Mouse (Mus musculus): ENCODE results near the gene Dtwd1.
"Not testable (repeated sequence)": the region's sequence is repeated elsewhere in the genome, so short reads cannot be mapped to it uniquely, and the experiment has no call there.

Dtwd1 gene

DNA sequence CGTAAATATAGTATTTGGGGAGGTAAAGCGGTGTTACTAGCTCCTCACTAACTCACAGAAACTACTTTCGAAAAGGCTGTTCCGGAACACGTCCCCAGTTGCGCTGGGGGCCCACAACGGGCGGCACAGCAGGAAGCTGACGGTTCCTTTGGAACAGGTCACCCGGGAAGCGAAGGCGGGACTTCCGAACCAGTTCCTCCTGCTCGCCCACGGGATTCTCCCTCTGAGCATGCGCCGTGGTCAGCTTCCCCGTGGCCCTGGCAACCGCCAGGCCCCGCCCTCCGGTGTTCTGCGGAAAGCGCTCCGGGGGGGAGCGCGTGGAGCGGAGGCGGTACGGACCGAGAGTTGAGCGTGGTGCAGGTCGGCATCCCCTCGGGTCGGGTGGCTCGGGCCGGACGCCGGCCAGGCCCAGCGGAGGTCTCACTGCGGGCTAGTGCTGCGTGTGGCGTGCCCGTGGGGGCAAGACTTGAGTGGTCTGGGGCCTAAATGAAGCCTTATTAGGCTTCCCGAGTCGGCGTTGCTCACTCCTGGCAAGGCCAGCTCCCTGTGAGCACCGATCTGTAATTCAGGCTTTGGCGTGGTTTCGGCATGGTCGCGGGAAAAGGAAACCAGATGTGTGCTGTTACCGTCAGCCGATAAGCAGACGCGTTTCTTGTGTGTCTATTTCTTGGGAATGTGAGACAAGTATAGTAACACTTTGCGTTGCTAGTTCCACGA is at the start of gene Dtwd1, which contains the start of gene Fam227b:
TSS of gene Dtwd1 (plus strand) at position 287 of the 717 bp plus-strand sequence.
TSS of gene Fam227b (minus strand) at position 150 of the 717 bp plus-strand sequence.
- peak; percentile 98 for DNase-seq

DNA sequence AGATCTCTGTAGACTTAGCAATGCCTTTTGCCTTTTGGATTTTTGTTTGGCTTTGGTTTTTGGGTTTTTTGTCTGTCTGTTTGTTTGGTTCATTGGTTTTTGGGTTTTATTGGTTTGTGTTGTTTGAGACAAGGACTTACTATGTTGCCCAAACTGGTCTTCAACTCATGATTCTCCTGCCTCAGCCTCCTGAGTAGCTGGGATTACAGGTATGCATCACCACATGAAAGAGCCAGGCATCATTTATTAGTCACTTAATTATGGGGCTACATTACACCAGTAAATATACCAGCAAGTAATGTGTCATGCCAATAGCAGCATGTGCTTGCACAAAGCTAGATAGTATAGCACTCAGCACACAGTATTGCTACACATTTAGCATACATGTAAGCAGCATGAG is 4.2 kb upstream of the Dtwd1 start:
- no peak for DNase-seq

DNA sequence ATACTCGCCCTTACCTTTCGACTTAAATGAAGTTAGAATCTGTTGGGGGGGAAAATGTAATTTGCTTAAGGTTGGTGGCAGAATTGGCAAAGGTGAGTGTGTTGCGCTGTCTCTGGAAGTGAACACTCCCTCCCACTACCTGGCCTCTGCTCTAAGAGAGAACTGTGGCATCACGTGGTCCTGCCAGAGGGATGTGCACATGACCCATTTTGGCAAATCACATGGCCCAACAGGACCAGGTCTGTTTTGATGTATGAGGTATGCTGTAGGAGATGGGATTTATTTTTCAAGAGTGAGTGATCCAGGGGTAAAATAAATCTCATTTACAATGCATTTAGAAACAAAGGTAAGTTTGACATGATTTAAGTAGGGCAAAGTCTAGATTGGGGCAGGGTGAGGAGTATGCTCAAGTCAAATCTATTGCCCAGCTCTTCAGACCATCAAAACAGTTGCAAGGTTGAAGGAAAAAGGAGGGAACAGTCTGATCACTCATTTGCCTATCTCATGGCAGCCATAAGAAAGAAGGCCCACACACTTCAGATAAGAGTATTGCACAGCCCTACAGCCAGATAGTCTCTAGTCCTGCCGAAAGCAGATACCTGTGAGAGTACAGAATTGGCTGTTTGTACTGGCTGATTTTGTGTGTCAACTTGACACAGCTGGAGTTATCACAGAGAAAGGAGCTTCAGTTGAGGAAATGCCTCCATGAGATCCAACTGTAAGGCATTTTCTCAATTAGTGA is 13.5 kb downstream of the Dtwd1 start:
- DNase-seq: no peak

DNA sequence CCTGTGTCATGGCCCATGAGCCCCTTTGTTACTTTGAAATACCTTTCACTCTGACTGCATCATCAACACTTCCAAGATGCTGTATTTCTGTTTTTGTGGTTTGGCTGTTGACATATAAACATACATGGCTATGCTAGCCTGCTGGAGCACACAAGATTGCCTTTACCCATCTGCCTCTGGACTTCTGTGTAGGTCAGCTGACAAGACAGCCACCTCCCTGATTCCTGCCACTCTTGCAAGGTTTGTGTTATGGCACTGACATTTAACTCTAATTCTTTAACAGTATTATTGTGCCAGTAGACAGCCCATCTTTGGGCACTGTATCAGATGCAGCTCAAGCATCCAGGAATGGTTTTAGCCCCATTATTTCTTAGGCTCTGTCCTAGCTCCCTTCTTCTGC is 14.4 kb downstream of the Dtwd1 start:
- DNase-seq: no peak

DNA sequence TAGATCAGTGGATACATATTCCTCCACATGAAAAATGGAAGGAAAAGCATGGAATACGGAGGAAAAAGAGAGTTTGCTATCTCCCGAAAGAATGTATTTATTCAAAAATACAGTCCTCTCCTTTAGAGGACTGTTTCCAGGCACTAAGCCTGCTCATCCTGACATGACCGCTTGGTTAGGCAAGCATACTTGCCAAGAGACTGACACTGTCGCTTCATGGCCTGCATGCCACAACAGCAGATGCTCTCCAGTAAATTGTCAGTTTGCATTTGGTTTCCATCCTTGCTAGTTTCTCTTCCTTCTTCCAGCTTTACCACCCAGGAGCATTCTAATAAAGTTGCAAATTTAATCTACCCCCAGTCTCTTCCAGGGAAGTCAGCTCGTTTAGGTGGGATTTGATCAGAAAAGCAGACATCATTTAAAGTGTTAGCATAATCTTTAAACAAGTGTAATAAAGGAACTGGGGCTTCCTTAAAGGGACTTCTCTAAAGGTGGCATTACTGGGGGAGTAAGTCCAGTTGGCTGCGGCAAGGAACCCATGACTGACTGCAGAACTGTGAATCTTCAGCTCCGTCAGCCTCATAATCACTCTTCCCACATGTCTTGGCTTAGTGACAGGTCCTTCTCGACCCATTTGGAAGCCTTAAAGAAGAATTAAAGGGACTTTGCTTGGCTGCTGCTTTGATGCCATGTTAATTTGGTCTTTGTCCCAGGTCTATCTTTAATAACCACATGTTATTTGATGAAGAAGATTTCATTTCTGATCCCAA is 15.1 kb downstream of the Dtwd1 start:
- DNase-seq: no peak

GRCm38 (mm10) chr2:126171427-126171826 is 19.5 kb downstream of the Dtwd1 start:
- DNase-seq: no peak

- DNase-seq: no peak
These were observed 39.4 kb downstream of the Dtwd1 start for GRCm38 (mm10) chr2:126191306-126191705.

- DNase-seq: no peak
These were observed 40.2 kb downstream of the Dtwd1 start for GRCm38 (mm10) chr2:126192129-126192528.

GRCm38 (mm10) chr2:126195631-126196356 is 43.9 kb downstream of the Dtwd1 start:
- no peak for DNase-seq

GRCm38 (mm10) chr2:126198971-126199370 is 47.0 kb downstream of the Dtwd1 start:
- no peak for DNase-seq

DNA sequence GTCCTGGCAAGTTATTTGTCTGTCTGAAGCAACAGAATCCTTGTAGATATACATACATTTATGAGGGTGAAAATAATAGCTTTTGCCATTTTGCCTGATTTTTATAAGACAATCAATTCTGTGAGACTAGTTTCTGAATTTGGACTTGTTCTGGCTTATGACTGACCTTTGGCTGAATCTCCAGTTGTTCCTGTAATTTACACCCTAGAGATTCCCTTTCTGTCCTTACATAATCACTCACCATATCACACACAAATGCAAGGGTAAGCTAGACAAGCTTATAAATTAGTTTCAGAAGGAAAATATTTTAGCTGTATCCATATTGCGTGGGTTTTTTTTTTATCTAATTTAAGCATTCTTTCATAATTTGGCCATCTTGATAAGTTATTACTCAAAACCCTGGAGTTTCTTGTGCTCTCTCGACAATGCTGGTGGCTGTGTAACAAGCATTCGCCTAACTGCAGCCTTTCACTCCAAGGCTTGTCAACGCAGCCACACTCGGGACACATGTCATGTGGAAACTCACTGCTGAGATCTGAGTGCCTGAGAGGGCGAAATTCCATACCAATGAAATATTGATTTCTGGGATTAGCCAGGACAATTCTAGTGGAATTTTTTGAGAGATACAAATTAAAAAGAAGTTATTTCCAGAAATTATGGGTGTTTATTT is 59.2 kb downstream of the Dtwd1 start:
- peak; percentile 2 for DNase-seq

DNA sequence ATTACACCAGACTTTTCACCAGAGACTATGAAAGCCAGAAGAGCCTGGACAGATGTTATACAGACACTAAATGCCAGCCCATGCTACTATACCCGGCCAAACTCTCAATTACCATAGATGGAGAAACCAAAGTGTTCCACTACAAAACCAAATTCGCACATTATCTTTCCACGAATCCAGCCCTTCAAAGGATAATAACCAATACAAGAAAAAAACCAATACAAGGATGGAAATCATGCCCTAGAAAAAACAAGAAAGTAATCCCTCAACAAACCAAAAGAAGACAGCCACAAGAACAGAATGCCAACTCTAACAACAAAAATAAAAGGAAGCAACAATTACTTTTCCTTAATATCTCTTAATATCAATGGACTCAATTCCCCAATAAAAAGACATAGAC is 62.9 kb downstream of the Dtwd1 start, which contains the start of gene Gm17555:
TSS of gene Gm17555 (plus strand) at position 301 of the 400 bp plus-strand sequence.
- not testable (repeated sequence) for DNase-seq
